Mouse (Mus musculus): Measurements from ENCODE around the gene Zbed4. TPM values are rescaled to one million over a fixed set of nuclear protein-coding genes. Genes with fewer than 3 reads are reported as not detected.
"Not testable (repeated sequence)": the region's sequence is repeated elsewhere in the genome, so short reads cannot be mapped to it uniquely, and the experiment has no call there.

Zbed4 gene
- polyA plus RNA-seq, 1 experiment, result 0.53 TPM

- no peak for TF ChIP-seq GATA1 (IDR thresholded peaks at IDR 0.05; ENCODE audit: low read length)
- TF ChIP-seq TAL1 (IDR thresholded peaks at IDR 0.05; ENCODE audit: low read length), result no peak
- Histone ChIP-seq H3K9me3 (ENCODE audit: control insufficient read depth, low read length) (no peaks in the 10 kb centered on the region), H3K36me3 (ENCODE audit: control insufficient read depth) (no peaks in the 10 kb centered on the region; the same call in 1 of the 2 replicates), H3K4me1 (ENCODE audit: control insufficient read depth) (no peaks in the 10 kb centered on the region), H3K27me3 (ENCODE audit: control insufficient read depth) (no peaks in the 10 kb centered on the region), H3K4me3 (replicated peaks) (no peak overlapping the region)
Measured at GRCm38 (mm10) chr15:88792140-88792850, 40.8 kb downstream of the Zbed4 start.

- not testable (repeated sequence) for H3K4me1 ChIP-seq (ENCODE audit: control insufficient read depth)
Measured at GRCm38 (mm10) chr15:88794729-88795128, 43.3 kb downstream of the Zbed4 start.

DNA sequence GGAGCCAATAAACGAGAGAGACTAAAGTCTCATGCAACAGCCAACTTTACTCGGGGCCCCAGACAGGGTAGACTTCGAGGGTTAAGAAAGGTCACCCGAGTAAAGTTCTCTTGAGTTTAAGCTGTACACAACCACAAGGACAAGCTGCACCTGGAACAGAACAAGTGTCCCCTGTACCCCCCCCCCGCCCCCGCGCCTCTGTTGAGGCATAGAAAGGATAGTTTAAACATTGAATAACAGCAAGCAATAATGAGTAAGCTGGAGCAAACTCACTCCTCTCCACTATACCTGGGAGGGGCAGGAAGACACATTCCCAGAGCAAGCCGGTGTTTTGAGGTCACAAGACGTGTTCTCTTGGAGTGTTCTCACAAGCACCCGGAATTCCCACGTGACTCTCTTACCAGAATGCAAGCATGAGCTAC, 48.5 kb downstream of the Zbed4 start:
- H3K36me3 ChIP-seq (ENCODE audit: control insufficient read depth), result peaks cover 13% of the 10 kb centered on the region
- no peaks in the 10 kb centered on the region for H3K9me3 ChIP-seq (ENCODE audit: control insufficient read depth, low read length)
- TF ChIP-seq GATA1 (IDR thresholded peaks at IDR 0.05; ENCODE audit: low read length), result no peak
- TF ChIP-seq TAL1 (IDR thresholded peaks at IDR 0.05; ENCODE audit: low read length), result no peak
- no peaks in the 10 kb centered on the region for H3K27me3 ChIP-seq (ENCODE audit: control insufficient read depth)
- H3K4me3 ChIP-seq (replicated peaks), result no peak overlapping the region
- H3K4me1 ChIP-seq (ENCODE audit: control insufficient read depth), result peaks cover 3% of the 10 kb centered on the region; the same call in 1 of the 2 replicates

More at GRCm38 (mm10) chr15:88794729-88795128, 43.3 kb downstream of the Zbed4 start:
- H3K4me3 ChIP-seq (replicated peaks); H3K9me3 ChIP-seq (ENCODE audit: control insufficient read depth, low read length); H3K27me3 ChIP-seq (ENCODE audit: control insufficient read depth); H3K36me3 ChIP-seq (ENCODE audit: control insufficient read depth): not testable (repeated sequence)

GRCm38 (mm10) chr15:88800921-88801354, 49.5 kb downstream of the Zbed4 start:
- Histone ChIP-seq H3K27me3 (ENCODE audit: control insufficient read depth) (no peaks in the 10 kb centered on the region), H3K9me3 (ENCODE audit: control insufficient read depth, low read length) (no peaks in the 10 kb centered on the region)
- no peak for TF ChIP-seq TAL1 (IDR thresholded peaks at IDR 0.05; ENCODE audit: low read length)
- no peak for TF ChIP-seq GATA1 (IDR thresholded peaks at IDR 0.05; ENCODE audit: low read length)

GRCm38 (mm10) chr15:88801903-88802302, 50.4 kb downstream of the Zbed4 start:
- Histone ChIP-seq H3K9me3 (ENCODE audit: control insufficient read depth, low read length) (no peaks in the 10 kb centered on the region), H3K27me3 (ENCODE audit: control insufficient read depth) (no peaks in the 10 kb centered on the region), H3K36me3 (ENCODE audit: control insufficient read depth) (peaks cover 29% of the 10 kb centered on the region), H3K4me3 (replicated peaks) (no peak overlapping the region), H3K4me1 (ENCODE audit: control insufficient read depth) (peaks cover 3% of the 10 kb centered on the region; the same call in 1 of the 2 replicates)
- TF ChIP-seq TAL1 (IDR thresholded peaks at IDR 0.05; ENCODE audit: low read length) (no peak), GATA1 (IDR thresholded peaks at IDR 0.05; ENCODE audit: low read length) (no peak)

More at GRCm38 (mm10) chr15:88800921-88801354, 49.5 kb downstream of the Zbed4 start:
- Histone ChIP-seq H3K4me3 (replicated peaks) (no peak overlapping the region), H3K4me1 (ENCODE audit: control insufficient read depth) (peaks cover 3% of the 10 kb centered on the region; the same call in 1 of the 2 replicates), H3K36me3 (ENCODE audit: control insufficient read depth) (peaks cover 22% of the 10 kb centered on the region)

GRCm38 (mm10) chr15:88802348-88802747, 50.9 kb downstream of the Zbed4 start:
- no peaks in the 10 kb centered on the region for H3K9me3 ChIP-seq (ENCODE audit: control insufficient read depth, low read length)
- peaks cover 3% of the 10 kb centered on the region; the same call in 1 of the 2 replicates for H3K4me1 ChIP-seq (ENCODE audit: control insufficient read depth)
- H3K27me3 ChIP-seq (ENCODE audit: control insufficient read depth), result no peaks in the 10 kb centered on the region
- no peak for TF ChIP-seq GATA1 (IDR thresholded peaks at IDR 0.05; ENCODE audit: low read length)
- TF ChIP-seq TAL1 (IDR thresholded peaks at IDR 0.05; ENCODE audit: low read length), result no peak
- H3K36me3 ChIP-seq (ENCODE audit: control insufficient read depth), result peaks cover 29% of the 10 kb centered on the region
- no peak overlapping the region for H3K4me3 ChIP-seq (replicated peaks)

DNA sequence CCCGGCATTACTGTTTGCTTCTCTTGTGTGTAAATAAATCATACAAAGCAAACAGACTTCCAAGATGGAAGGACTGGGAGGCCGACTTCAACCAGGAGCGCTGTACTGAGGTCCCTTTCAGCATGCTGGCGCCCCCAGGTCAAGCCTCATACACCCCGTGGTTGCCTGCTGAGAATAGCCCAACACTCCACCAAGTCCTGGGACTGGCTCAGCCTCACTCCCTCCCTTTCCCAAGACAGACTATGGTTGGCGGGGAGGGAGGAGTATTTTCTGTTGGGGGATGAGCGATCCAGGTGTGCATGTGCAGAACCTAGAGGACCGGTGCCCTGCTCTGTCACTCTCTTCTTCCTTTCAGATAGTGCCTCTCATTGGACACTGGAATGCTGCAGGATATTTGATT, 56.7 kb downstream of the Zbed4 start:
- peaks cover 2% of the 10 kb centered on the region for H3K4me1 ChIP-seq (ENCODE audit: control insufficient read depth)
- peaks cover 60% of the 10 kb centered on the region for H3K36me3 ChIP-seq (ENCODE audit: control insufficient read depth)
- no peaks in the 10 kb centered on the region for H3K27me3 ChIP-seq (ENCODE audit: control insufficient read depth)
- H3K9me3 ChIP-seq (ENCODE audit: control insufficient read depth, low read length), result no peaks in the 10 kb centered on the region
- no peak overlapping the region for H3K4me3 ChIP-seq (replicated peaks)
- TF ChIP-seq TAL1 (IDR thresholded peaks at IDR 0.05; ENCODE audit: low read length) (no peak), GATA1 (IDR thresholded peaks at IDR 0.05; ENCODE audit: low read length) (no peak)

GRCm38 (mm10) chr15:88810369-88810768, 58.9 kb downstream of the Zbed4 start:
- Histone ChIP-seq H3K36me3 (ENCODE audit: control insufficient read depth) (peaks cover 64% of the 10 kb centered on the region), H3K4me3 (replicated peaks) (no peak overlapping the region), H3K4me1 (ENCODE audit: control insufficient read depth) (peaks cover 2% of the 10 kb centered on the region), H3K27me3 (ENCODE audit: control insufficient read depth) (no peaks in the 10 kb centered on the region), H3K9me3 (ENCODE audit: control insufficient read depth, low read length) (no peaks in the 10 kb centered on the region)
- TF ChIP-seq GATA1 (IDR thresholded peaks at IDR 0.05; ENCODE audit: low read length) (no peak), TAL1 (IDR thresholded peaks at IDR 0.05; ENCODE audit: low read length) (no peak)

- peaks cover 67% of the 10 kb centered on the region for H3K36me3 ChIP-seq (ENCODE audit: control insufficient read depth)
- no peaks in the 10 kb centered on the region for H3K27me3 ChIP-seq (ENCODE audit: control insufficient read depth)
- H3K9me3 ChIP-seq (ENCODE audit: control insufficient read depth, low read length), result no peaks in the 10 kb centered on the region
- TF ChIP-seq TAL1 (IDR thresholded peaks at IDR 0.05; ENCODE audit: low read length) (no peak), GATA1 (IDR thresholded peaks at IDR 0.05; ENCODE audit: low read length) (no peak)
- peaks cover 9% of the 10 kb centered on the region for H3K4me1 ChIP-seq (ENCODE audit: control insufficient read depth)
- H3K4me3 ChIP-seq (replicated peaks), result no peak overlapping the region
Measured at GRCm38 (mm10) chr15:88813262-88813661, 61.8 kb downstream of the Zbed4 start.

- not testable (repeated sequence) for H3K9me3 ChIP-seq (ENCODE audit: control insufficient read depth, low read length); H3K4me3 ChIP-seq (replicated peaks); H3K27me3 ChIP-seq (ENCODE audit: control insufficient read depth)
- H3K4me1 ChIP-seq (ENCODE audit: control insufficient read depth), result peaks cover 15% of the 10 kb centered on the region
- H3K36me3 ChIP-seq (ENCODE audit: control insufficient read depth), result peaks cover 64% of the 10 kb centered on the region
Measured at GRCm38 (mm10) chr15:88813873-88814272, 62.4 kb downstream of the Zbed4 start.
